Mouse (Mus musculus) liver, adult 2 months (tissue): ENCODE measurements around the gene Wbp1l. TPM values are rescaled to one million over a fixed set of nuclear protein-coding genes. Genes with fewer than 3 reads are reported as not detected.

ENCODE experiments used
- DNase-seq: peaks from one replicate; pipeline ENCODE4 v3.0.0-alpha.2; 2011; ENCODE audit warnings: low read depth, low spot score; ENCODE audit errors: extremely low read depth
- H3K27ac ChIP-seq: fragments of 200-500 bp; replicated peaks from 2 replicates; pipeline ENCODE4 v1.5.1; 2012; ENCODE audit warnings: low read depth, mild to moderate bottlenecking, control low read depth, inconsistent platforms, low read length; ENCODE audit not compliant: insufficient read depth
- H3K27me3 ChIP-seq: fragments of 200-500 bp; 2 replicates; pipeline ENCODE4 v1.6.1; 2012; ENCODE audit warnings: mild to moderate bottlenecking, moderate library complexity, low read length, inconsistent platforms; ENCODE audit not compliant: control insufficient read depth, insufficient read depth
- H3K36me3 ChIP-seq: fragments of 200-500 bp; 2 replicates; pipeline ENCODE4 v1.6.1; 2012; ENCODE audit warnings: low read length, inconsistent platforms; ENCODE audit not compliant: control insufficient read depth, insufficient read depth
- H3K4me1 ChIP-seq: fragments of 200-500 bp; 2 replicates; pipeline ENCODE4 v1.6.1; 2011; ENCODE audit warnings: low read length; ENCODE audit not compliant: control insufficient read depth, insufficient read depth
- H3K4me3 ChIP-seq: fragments of 200-500 bp; 2 replicates; pipeline ENCODE4 v1.5.1; 2011; ENCODE audit warnings: low read depth, mild to moderate bottlenecking, control low read depth, low read length, moderate library complexity; ENCODE audit not compliant: insufficient read depth
- H3K79me2 ChIP-seq: fragments of 200-500 bp; 2 replicates; pipeline ENCODE4 v1.6.1; 2012; ENCODE audit warnings: inconsistent platforms, mild to moderate bottlenecking, low read length, moderate library complexity; ENCODE audit not compliant: control insufficient read depth, insufficient read depth
- H3K9ac ChIP-seq: fragments of 200-500 bp; 2 replicates; pipeline ENCODE4 v1.6.1; 2012; ENCODE audit warnings: low read depth, mild to moderate bottlenecking, control low read depth, inconsistent platforms, low read length
- CTCF ChIP-seq: fragments of 200-500 bp; IDR thresholded peaks from 2 replicates; pipeline ENCODE4 v1.5.1; 2011; ENCODE audit warnings: low read depth, low read length, control low read depth
- POLR2A ChIP-seq: fragments of 200-500 bp; IDR thresholded peaks from 2 replicates; pipeline ENCODE4 v1.6.1; 2011; ENCODE audit warnings: low read length, control low read depth; ENCODE audit not compliant: insufficient read depth; ENCODE audit errors: extremely low read depth
- WGBS: fragments of 180-500 bp; shearing (Covaris S2); methylation state at CpG from one replicate; pipeline ENCODE4 v1.1.7; 2018; 5-methylcytosine and 5-hydroxymethylcytosine counted together
- polyA plus RNA-seq: library from polyadenylated mRNA; depleted of rRNA; stranded (reverse); fragments of >200 nt; gene quantifications from 2 replicates; pipeline ENCODE4 v1.2.3, GENCODE M21; 2012
- total RNA-seq: library from RNA; depleted of rRNA; stranded (reverse); fragments of >200 nt; gene quantifications from 2 replicates; pipeline ENCODE4 v1.2.3, GENCODE M21; 2014

The Wbp1l gene
- total and polyA plus RNA-seq, 2 experiments = 66.7 to 140 TPM

GRCm38 (mm10) chr19:46657339-46658020, 58.6 kb downstream of the Wbp1l start:
- peak; percentile 50 for DNase-seq
- Histone ChIP-seq H3K4me3 (no peak overlapping the region), H3K36me3 (peaks cover 27% of the 10 kb centered on the region), H3K27me3 (no peaks in the 10 kb centered on the region), H3K27ac (peak overlapping the region; percentile 45), H3K79me2 (no peaks in the 10 kb centered on the region), H3K9ac (no peak overlapping the region; the same call in 1 of the 2 replicates), H3K4me1 (peaks cover 29% of the 10 kb centered on the region)
- TF ChIP-seq CTCF = peak; percentile 33; the same call in 1 of the 2 replicates
- TF ChIP-seq POLR2A = no peak
- WGBS = 93% methylated on average over 3 of the region's 3 CpGs

GRCm38 (mm10) chr19:46658348-46658747, 59.5 kb downstream of the Wbp1l start:
- Histone ChIP-seq H3K27ac (peak overlapping the region; percentile 45), H3K4me3 (no peak overlapping the region), H3K9ac (peak overlapping the region; percentile 46), H3K27me3 (no peaks in the 10 kb centered on the region), H3K36me3 (peaks cover 22% of the 10 kb centered on the region), H3K79me2 (no peaks in the 10 kb centered on the region), H3K4me1 (peaks cover 30% of the 10 kb centered on the region)
- 32% methylated on average over 7 of the region's 7 CpGs for WGBS
- no peak for TF ChIP-seq POLR2A
- DNase-seq = peak; percentile 96

GRCm38 (mm10) chr19:46658851-46659250, 60.0 kb downstream of the Wbp1l start:
- no peaks in the 10 kb centered on the region for H3K27me3 ChIP-seq
- no peak overlapping the region for H3K4me3 ChIP-seq
- no peaks in the 10 kb centered on the region for H3K79me2 ChIP-seq
- peaks cover 16% of the 10 kb centered on the region for H3K36me3 ChIP-seq
- no peak overlapping the region for H3K9ac ChIP-seq
- peak overlapping the region; percentile 42 for H3K27ac ChIP-seq
- H3K4me1 ChIP-seq = peaks cover 30% of the 10 kb centered on the region
- peak; percentile 74 for DNase-seq
- 25% methylated on average over 9 of the region's 9 CpGs for WGBS
- TF ChIP-seq CTCF (no peak), POLR2A (no peak)

- Histone ChIP-seq H3K27me3 (no peaks in the 10 kb centered on the region), H3K27ac (no peak overlapping the region), H3K79me2 (no peaks in the 10 kb centered on the region), H3K4me1 (peaks cover 30% of the 10 kb centered on the region), H3K9ac (no peak overlapping the region), H3K4me3 (no peak overlapping the region), H3K36me3 (no peaks in the 10 kb centered on the region)
- DNase-seq = no peak
- TF ChIP-seq CTCF (no peak), POLR2A (no peak)
- WGBS = 63% methylated on average over 4 of the region's 4 CpGs
Observed at GRCm38 (mm10) chr19:46661511-46661910, 62.6 kb downstream of the Wbp1l start.

- Histone ChIP-seq H3K9ac (no peak overlapping the region), H3K4me3 (no peak overlapping the region), H3K79me2 (no peaks in the 10 kb centered on the region), H3K4me1 (peaks cover 33% of the 10 kb centered on the region), H3K27ac (no peak overlapping the region), H3K27me3 (no peaks in the 10 kb centered on the region), H3K36me3 (no peaks in the 10 kb centered on the region)
- DNase-seq = peak; percentile 89
- WGBS = 29% methylated on average over 8 of the region's 8 CpGs
- no peak for TF ChIP-seq CTCF
- TF ChIP-seq POLR2A = no peak
Observed at GRCm38 (mm10) chr19:46662214-46662613, 63.3 kb downstream of the Wbp1l start.

GRCm38 (mm10) chr19:46662784-46663183, 63.9 kb downstream of the Wbp1l start:
- H3K27ac ChIP-seq = no peak overlapping the region
- 89% methylated on average over 6 of the region's 6 CpGs for WGBS
- H3K4me3 ChIP-seq = no peak overlapping the region
- no peaks in the 10 kb centered on the region for H3K79me2 ChIP-seq
- no peaks in the 10 kb centered on the region for H3K27me3 ChIP-seq
- H3K36me3 ChIP-seq = no peaks in the 10 kb centered on the region
- no peak overlapping the region for H3K9ac ChIP-seq
- peaks cover 37% of the 10 kb centered on the region for H3K4me1 ChIP-seq
- DNase-seq = no peak
- no peak for TF ChIP-seq POLR2A
- no peak for TF ChIP-seq CTCF
